Mouse (Mus musculus) liver, adult 2 months (tissue): ENCODE measurements around the gene Cuedc1. TPM values are rescaled to one million over a fixed set of nuclear protein-coding genes. Genes with fewer than 3 reads are reported as not detected.

Experiments used
- DNase-seq: peaks from one replicate; pipeline ENCODE4 v3.0.0-alpha.2; 2011; ENCODE audit warnings: low read depth, low spot score; ENCODE audit errors: extremely low read depth
- H3K27ac ChIP-seq: fragments of 200-500 bp; replicated peaks from 2 replicates; pipeline ENCODE4 v1.5.1; 2012; ENCODE audit warnings: low read depth, mild to moderate bottlenecking, control low read depth, inconsistent platforms, low read length; ENCODE audit not compliant: insufficient read depth
- H3K27me3 ChIP-seq: fragments of 200-500 bp; 2 replicates; pipeline ENCODE4 v1.6.1; 2012; ENCODE audit warnings: mild to moderate bottlenecking, moderate library complexity, low read length, inconsistent platforms; ENCODE audit not compliant: control insufficient read depth, insufficient read depth
- H3K36me3 ChIP-seq: fragments of 200-500 bp; 2 replicates; pipeline ENCODE4 v1.6.1; 2012; ENCODE audit warnings: low read length, inconsistent platforms; ENCODE audit not compliant: control insufficient read depth, insufficient read depth
- H3K4me1 ChIP-seq: fragments of 200-500 bp; 2 replicates; pipeline ENCODE4 v1.6.1; 2011; ENCODE audit warnings: low read length; ENCODE audit not compliant: control insufficient read depth, insufficient read depth
- H3K4me3 ChIP-seq: fragments of 200-500 bp; 2 replicates; pipeline ENCODE4 v1.5.1; 2011; ENCODE audit warnings: low read depth, mild to moderate bottlenecking, control low read depth, low read length, moderate library complexity; ENCODE audit not compliant: insufficient read depth
- H3K79me2 ChIP-seq: fragments of 200-500 bp; 2 replicates; pipeline ENCODE4 v1.6.1; 2012; ENCODE audit warnings: inconsistent platforms, mild to moderate bottlenecking, low read length, moderate library complexity; ENCODE audit not compliant: control insufficient read depth, insufficient read depth
- H3K9ac ChIP-seq: fragments of 200-500 bp; 2 replicates; pipeline ENCODE4 v1.6.1; 2012; ENCODE audit warnings: low read depth, mild to moderate bottlenecking, control low read depth, inconsistent platforms, low read length
- CTCF ChIP-seq: fragments of 200-500 bp; IDR thresholded peaks from 2 replicates; pipeline ENCODE4 v1.5.1; 2011; ENCODE audit warnings: low read depth, low read length, control low read depth
- POLR2A ChIP-seq: fragments of 200-500 bp; IDR thresholded peaks from 2 replicates; pipeline ENCODE4 v1.6.1; 2011; ENCODE audit warnings: low read length, control low read depth; ENCODE audit not compliant: insufficient read depth; ENCODE audit errors: extremely low read depth
- WGBS: fragments of 180-500 bp; shearing (Covaris S2); methylation state at CpG from one replicate; pipeline ENCODE4 v1.1.7; 2018; 5-methylcytosine and 5-hydroxymethylcytosine counted together
- polyA plus RNA-seq: library from polyadenylated mRNA; depleted of rRNA; stranded (reverse); fragments of >200 nt; gene quantifications from 2 replicates; pipeline ENCODE4 v1.2.3, GENCODE M21; 2012; rRNA removed
- total RNA-seq: library from RNA; depleted of rRNA; stranded (reverse); fragments of >200 nt; gene quantifications from 2 replicates; pipeline ENCODE4 v1.2.3, GENCODE M21; 2014; rRNA removed

The Cuedc1 gene
- total RNA-seq (0.87 and 1.5 TPM in 2 replicates), polyA plus RNA-seq (1.1 and 1.7 TPM in 2 replicates)

DNA sequence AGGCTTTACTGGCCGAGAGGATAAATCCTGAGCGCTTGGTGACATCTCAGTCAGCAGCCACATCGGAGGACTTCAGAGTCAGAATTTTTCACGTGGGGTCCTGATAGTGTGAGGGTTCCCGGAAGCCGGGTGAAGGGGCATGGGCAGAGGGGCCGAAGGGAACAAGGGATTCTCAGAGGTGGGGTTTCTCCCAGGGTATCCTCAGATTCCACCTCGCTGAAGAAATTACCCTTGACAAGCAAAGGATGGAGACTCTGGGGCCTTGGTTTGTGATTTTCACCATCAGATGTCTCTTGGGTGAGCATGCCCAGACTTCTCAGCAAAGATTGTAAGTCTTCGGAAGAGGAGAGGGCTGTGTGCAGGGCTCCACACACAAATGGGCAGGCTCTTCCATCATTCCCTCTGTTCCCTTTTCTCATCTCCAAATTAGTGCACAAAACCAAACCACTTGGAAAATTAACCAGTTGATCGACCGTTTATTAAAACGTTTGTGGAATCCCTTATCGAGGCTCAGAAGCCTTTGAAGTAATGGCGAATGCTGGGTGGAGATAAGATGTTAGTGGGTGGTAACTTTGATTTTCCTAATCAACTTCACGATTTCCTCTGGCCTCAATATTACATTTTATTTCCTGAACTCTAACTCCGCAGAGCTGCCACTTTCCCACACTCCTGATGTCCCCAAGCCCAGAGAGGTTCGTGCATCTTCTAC is at the start of gene Cuedc1:
Gene Cuedc1, plus strand, starts transcription at position 38 of the 709 bp plus-strand sequence.
- 33% methylated on average over 17 of the region's 17 CpGs for WGBS
- 0 out of 2 replicates have a peak, but pooled peaks cover 2% of the 10 kb centered on the region for H3K4me1 ChIP-seq
- TF ChIP-seq CTCF (no peak), POLR2A (no peak)
- peak within 1 kb of the TSS; percentile 86 for H3K9ac ChIP-seq
- H3K27ac ChIP-seq: peak within 1 kb of the TSS; percentile 32
- no peaks in the 10 kb centered on the region for H3K79me2 ChIP-seq
- peaks cover 2% of the 10 kb centered on the region; the same call in 1 of the 2 replicates for H3K27me3 ChIP-seq
- no peak for DNase-seq
- H3K4me3 ChIP-seq: peak within 1 kb of the TSS; percentile 69
- no peaks in the 10 kb centered on the region for H3K36me3 ChIP-seq

DNA sequence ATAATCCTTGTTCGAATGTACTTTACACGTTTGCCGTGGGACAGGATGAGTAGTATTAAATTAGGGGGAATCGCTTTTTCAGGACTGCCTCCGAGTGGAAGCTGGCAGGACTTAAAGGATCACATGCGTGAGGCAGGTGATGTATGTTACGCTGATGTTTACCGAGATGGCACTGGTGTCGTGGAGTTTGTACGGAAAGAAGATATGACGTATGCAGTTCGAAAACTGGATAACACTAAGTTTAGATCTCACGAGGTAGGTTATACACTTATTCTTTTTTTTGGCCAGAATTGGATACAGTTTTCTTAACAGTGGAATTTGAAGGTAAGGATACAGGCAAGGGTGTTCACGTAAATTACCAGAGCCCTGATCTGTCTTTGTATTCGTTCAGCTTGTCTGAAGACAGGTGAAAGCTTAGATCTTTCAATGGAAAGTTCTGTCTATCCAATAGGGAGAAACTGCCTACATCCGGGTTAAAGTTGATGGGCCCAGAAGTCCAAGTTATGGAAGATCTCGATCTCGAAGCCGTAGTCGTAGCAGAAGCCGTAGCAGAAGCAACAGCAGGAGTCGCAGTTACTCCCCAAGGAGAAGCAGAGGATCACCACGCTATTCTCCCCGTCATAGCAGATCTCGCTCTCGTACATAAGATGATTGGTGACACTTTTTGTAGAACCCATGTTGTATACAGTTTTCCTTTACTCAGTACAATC is 48.7 kb upstream of the Cuedc1 start:
- Histone ChIP-seq H3K9ac (peak overlapping the region; percentile 48), H3K36me3 (peaks cover 21% of the 10 kb centered on the region), H3K27ac (no peak overlapping the region), H3K79me2 (peaks cover 12% of the 10 kb centered on the region; the same call in 1 of the 2 replicates), H3K4me1 (peaks cover 8% of the 10 kb centered on the region; the same call in 1 of the 2 replicates), H3K27me3 (no peaks in the 10 kb centered on the region), H3K4me3 (peak overlapping the region; percentile 93)
- WGBS: 24% methylated on average over 26 of the region's 26 CpGs
- peak; percentile 61 for DNase-seq
- TF ChIP-seq CTCF (no peak), POLR2A (no peak)

DNA sequence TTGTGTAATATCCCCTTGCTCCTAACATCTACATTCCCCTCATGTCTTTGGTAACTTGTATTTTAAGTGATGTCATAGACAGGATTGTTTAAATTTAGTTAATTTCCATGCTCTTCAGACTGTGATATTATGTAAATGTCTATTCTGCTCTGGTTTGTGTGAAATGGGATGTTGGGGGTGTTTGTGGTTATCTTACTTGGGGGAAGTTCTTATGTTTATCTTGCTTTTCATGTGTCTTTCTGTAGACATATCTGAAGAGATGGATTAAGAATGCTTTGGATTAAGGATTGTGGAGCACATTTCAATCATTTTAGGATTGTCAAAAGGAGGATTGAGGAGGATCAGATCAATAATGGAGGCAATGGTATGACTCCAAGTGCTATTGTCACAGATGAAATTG is 48.1 kb upstream of the Cuedc1 start:
- Histone ChIP-seq H3K9ac (no peak overlapping the region), H3K36me3 (peaks cover 21% of the 10 kb centered on the region), H3K27ac (no peak overlapping the region)

DNA sequence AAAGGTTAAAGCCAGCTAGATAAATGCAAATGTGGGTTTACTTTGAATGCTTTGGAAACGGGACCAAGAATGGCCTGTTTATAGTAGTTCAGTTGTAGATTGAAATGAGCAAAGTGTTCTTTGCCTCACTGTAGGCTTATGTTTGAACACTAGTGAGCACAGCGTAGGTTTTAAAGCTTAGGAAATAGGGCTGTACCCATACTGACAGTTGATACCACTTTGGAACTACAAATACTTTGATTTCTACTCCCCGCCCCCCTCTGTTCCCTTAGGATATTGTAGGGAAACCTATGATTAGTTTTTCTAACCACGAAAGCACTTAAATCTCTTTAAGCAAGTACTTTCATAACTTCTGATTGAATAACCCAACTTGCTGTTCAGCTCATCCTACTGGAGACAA is 45.2 kb upstream of the Cuedc1 start:
- Histone ChIP-seq H3K36me3 (peaks cover 21% of the 10 kb centered on the region), H3K9ac (no peak overlapping the region), H3K4me1 (peaks cover 6% of the 10 kb centered on the region; the same call in 1 of the 2 replicates), H3K4me3 (no peak overlapping the region), H3K27me3 (no peaks in the 10 kb centered on the region), H3K79me2 (peaks cover 12% of the 10 kb centered on the region; the same call in 1 of the 2 replicates), H3K27ac (no peak overlapping the region)
- TF ChIP-seq CTCF (no peak), POLR2A (no peak)
- DNase-seq: no peak
- WGBS: 86% methylated on average over 4 of the region's 4 CpGs

More for the DNA sequence above, 48.1 kb upstream of the Cuedc1 start:
- H3K4me3 ChIP-seq: no peak overlapping the region
- peaks cover 12% of the 10 kb centered on the region; the same call in 1 of the 2 replicates for H3K79me2 ChIP-seq
- no peak for DNase-seq
- H3K27me3 ChIP-seq: no peaks in the 10 kb centered on the region
- TF ChIP-seq POLR2A (no peak), CTCF (no peak)
- H3K4me1 ChIP-seq: peaks cover 8% of the 10 kb centered on the region; the same call in 1 of the 2 replicates

DNA sequence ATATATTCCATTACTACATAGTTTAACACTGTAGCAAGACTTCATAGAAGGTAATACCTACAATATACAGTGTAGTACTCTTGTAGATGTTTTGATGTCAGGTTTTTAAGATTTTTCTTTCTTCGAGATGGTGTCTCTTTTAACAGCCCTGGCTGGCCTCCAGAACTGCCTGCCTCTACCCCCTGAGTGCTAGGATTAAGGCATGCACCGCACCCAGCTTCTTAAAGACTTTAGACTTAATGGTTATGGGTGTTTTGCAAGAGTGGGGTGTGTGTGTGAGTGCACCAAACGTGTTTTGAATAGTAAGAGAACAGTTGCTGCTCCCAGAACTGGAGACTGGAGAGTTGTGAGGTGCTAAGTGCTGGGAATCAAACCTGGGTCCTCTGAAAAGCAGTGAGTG is 44.0 kb upstream of the Cuedc1 start:
- no peak for TF ChIP-seq POLR2A
- no peak for TF ChIP-seq CTCF
- H3K9ac ChIP-seq: no peak overlapping the region
- H3K27ac ChIP-seq: no peak overlapping the region
- no peak overlapping the region for H3K4me3 ChIP-seq
- H3K36me3 ChIP-seq: peaks cover 21% of the 10 kb centered on the region
- DNase-seq: no peak
- H3K4me1 ChIP-seq: peaks cover 6% of the 10 kb centered on the region; the same call in 1 of the 2 replicates
- H3K79me2 ChIP-seq: peaks cover 3% of the 10 kb centered on the region; the same call in 1 of the 2 replicates
- WGBS: 68% methylated on average over 3 of the region's 3 CpGs
- no peaks in the 10 kb centered on the region for H3K27me3 ChIP-seq
